Mouse (Mus musculus) megakaryocyte progenitor cell, adult 5-6 weeks (primary cell): Measurements from ENCODE around the gene 1700013F07Rik. TPM values are rescaled to one million over a fixed set of nuclear protein-coding genes. Genes with fewer than 3 reads are reported as not detected.
"Not testable (repeated sequence)": the region's sequence is repeated elsewhere in the genome, so short reads cannot be mapped to it uniquely, and the experiment has no call there.

Source experiments
- ATAC-seq: replicated peaks from 2 replicates; pipeline ENCODE4 v1.8.0; 2016; ENCODE audit warnings: mild to moderate bottlenecking, moderate TSS enrichment, inconsistent platforms; ENCODE audit not compliant: poor library complexity
- total RNA-seq, 2 experiments: library from RNA; stranded (forward) in 1 of 2; stranded (reverse) in 1 of 2; fragments of 157-497, 149-512 nt in 1 of 2; fragments of 200-1000 nt in 1 of 2; gene quantifications; 2 replicates each; pipeline versions ENCODE4 v1.2.3 to v1.2.4; 2015 to 2017

Gene 1700013F07Rik
- total RNA-seq (2015), result not detected in 2 replicates
- total RNA-seq (2017), result not detected in 2 replicates

- ATAC-seq, result no peak
These were observed at the start of gene 1700013F07Rik for GRCm38 (mm10) chr3:108533951-108534350. 1700013F07Rik (plus strand) TSS chr3:108534150.

- ATAC-seq, result no peak
These were observed 49.2 kb upstream of the 1700013F07Rik start for GRCm38 (mm10) chr3:108484749-108485148.

GRCm38 (mm10) chr3:108489968-108490367 lies 44.0 kb upstream of the 1700013F07Rik start:
- ATAC-seq, result no peak

GRCm38 (mm10) chr3:108494861-108495474 lies 39.0 kb upstream of the 1700013F07Rik start:
- no peak for ATAC-seq

GRCm38 (mm10) chr3:108495486-108495885 lies 38.5 kb upstream of the 1700013F07Rik start:
- ATAC-seq, result no peak

GRCm38 (mm10) chr3:108497602-108498001 lies 36.3 kb upstream of the 1700013F07Rik start:
- no peak for ATAC-seq

- no peak for ATAC-seq
These were observed 34.1 kb upstream of the 1700013F07Rik start for GRCm38 (mm10) chr3:108499826-108500225.

- ATAC-seq, result not testable (repeated sequence)
These were observed 32.5 kb upstream of the 1700013F07Rik start for GRCm38 (mm10) chr3:108501411-108501810.

GRCm38 (mm10) chr3:108503908-108504307 lies 30.0 kb upstream of the 1700013F07Rik start:
- ATAC-seq, result no peak

GRCm38 (mm10) chr3:108508745-108509474 lies 25.0 kb upstream of the 1700013F07Rik start:
- ATAC-seq, result peak; percentile 100

- ATAC-seq, result no peak
These were observed 23.8 kb upstream of the 1700013F07Rik start for GRCm38 (mm10) chr3:108510156-108510555.

GRCm38 (mm10) chr3:108510716-108511483 lies 23.1 kb upstream of the 1700013F07Rik start:
- ATAC-seq, result no peak

GRCm38 (mm10) chr3:108513465-108513864 lies 20.5 kb upstream of the 1700013F07Rik start:
- no peak for ATAC-seq

GRCm38 (mm10) chr3:108518276-108518675 lies 15.7 kb upstream of the 1700013F07Rik start:
- ATAC-seq, result no peak

- ATAC-seq, result no peak
These were observed 10.5 kb upstream of the 1700013F07Rik start for GRCm38 (mm10) chr3:108523415-108523814.

- ATAC-seq, result 0 out of 2 replicates have a peak, but pooled peaks have one; percentile 31
These were observed 5.5 kb upstream of the 1700013F07Rik start for GRCm38 (mm10) chr3:108528489-108528888.

- no peak for ATAC-seq
These were observed 650 bp upstream of the 1700013F07Rik start for GRCm38 (mm10) chr3:108533114-108533885.

GRCm38 (mm10) chr3:108535896-108536516 lies 2.1 kb downstream of the 1700013F07Rik start:
- no peak for ATAC-seq

GRCm38 (mm10) chr3:108536517-108537260 lies 2.7 kb downstream of the 1700013F07Rik start, which contains the start of gene 5330417C22Rik:
5330417C22Rik (minus strand) TSS chr3:108536536.
- ATAC-seq, result peak; percentile 29
